Mouse (Mus musculus): ENCODE measurements around the gene Fyn. TPM values are rescaled to one million over a fixed set of nuclear protein-coding genes. Genes with fewer than 3 reads are reported as not detected.
A peak's percentile ranks its signal among the peaks of the same experiment; 100 is the strongest.

The Fyn gene
- polyA plus RNA-seq, 1 experiment from 2014 or later = 44.3 TPM

DNA sequence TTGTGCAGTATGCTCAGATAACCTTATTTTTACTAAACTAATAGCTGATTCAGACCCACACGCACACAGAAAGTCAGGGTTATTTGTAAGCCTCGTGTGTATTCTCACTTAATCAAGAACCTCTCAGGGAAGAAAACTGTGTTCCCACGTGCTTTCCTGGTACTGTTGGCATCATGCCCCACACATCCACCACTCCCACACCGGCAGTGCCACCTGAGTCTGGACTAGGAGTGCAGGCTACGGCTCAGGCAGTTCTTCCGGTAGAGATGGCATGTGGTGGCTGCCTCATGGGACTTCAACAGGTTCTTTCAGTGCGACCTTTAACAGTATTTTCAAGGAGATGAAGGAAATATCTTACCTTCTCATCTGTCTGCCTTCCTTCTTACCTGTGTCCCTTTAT lies 104.3 kb downstream of the Fyn start:
- 87% methylated on average over 7 of the region's 7 CpGs for WGBS
- no peak for ATAC-seq (ENCODE audit: low FRiP score)

DNA sequence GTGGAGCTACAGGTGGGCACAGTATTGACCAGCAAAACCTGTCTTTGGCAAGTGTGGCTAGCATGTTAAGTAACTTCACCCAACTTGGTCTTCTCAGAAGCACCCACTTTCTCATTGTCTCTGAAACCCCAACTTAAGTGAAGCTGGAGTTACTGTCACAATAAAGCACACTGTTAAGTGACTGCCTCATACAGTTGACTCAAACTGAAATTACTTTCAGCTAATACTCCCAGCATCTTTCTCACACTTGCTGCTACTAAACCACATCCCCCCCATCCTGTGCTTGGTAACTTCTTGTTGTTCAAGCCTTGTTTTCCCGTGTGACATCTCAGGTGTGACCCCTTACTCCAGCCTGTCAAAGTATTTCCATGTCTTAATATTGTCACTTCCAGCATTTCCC lies 110.7 kb downstream of the Fyn start:
- ATAC-seq (ENCODE audit: low FRiP score) = no peak
- no peak overlapping the region for H3K4me3 ChIP-seq (ENCODE audit: low read depth, low read length)
- H3K4me2 ChIP-seq = no peak overlapping the region
- no peak overlapping the region for H3K27ac ChIP-seq (ENCODE audit: low read depth, low read length)
- no peak for DNase-seq (ENCODE audit: low spot score, missing footprints)
- WGBS = 90% methylated on average over 1 of the region's 1 CpGs
- peaks cover 2% of the 10 kb centered on the region; the same call in 1 of the 2 replicates for H3K36me3 ChIP-seq (ENCODE audit: control insufficient read depth, insufficient read depth, low read length)
- no peaks in the 10 kb centered on the region for H3K27me3 ChIP-seq (ENCODE audit: control insufficient read depth, insufficient read depth, low read length)
- H3K9me3 ChIP-seq (ENCODE audit: control insufficient read depth, low read length) = peaks cover 3% of the 10 kb centered on the region; the same call in 1 of the 2 replicates
- peaks cover 4% of the 10 kb centered on the region; the same call in 1 of the 2 replicates for H3K4me1 ChIP-seq (ENCODE audit: control insufficient read depth, insufficient read depth, low read length)
- no peak overlapping the region for H3K9ac ChIP-seq (ENCODE audit: low read length)

More for the DNA sequence above, 104.3 kb downstream of the Fyn start:
- H3K27me3 ChIP-seq (ENCODE audit: control insufficient read depth, insufficient read depth, low read length) = no peaks in the 10 kb centered on the region
- no peaks in the 10 kb centered on the region for H3K4me1 ChIP-seq (ENCODE audit: control insufficient read depth, insufficient read depth, low read length)
- H3K27ac ChIP-seq (ENCODE audit: low read depth, low read length) = no peak overlapping the region
- H3K9ac ChIP-seq (ENCODE audit: low read length) = no peak overlapping the region
- H3K4me3 ChIP-seq (ENCODE audit: low read depth, low read length) = no peak overlapping the region
- H3K9me3 ChIP-seq (ENCODE audit: control insufficient read depth, low read length) = no peaks in the 10 kb centered on the region
- no peak for DNase-seq (ENCODE audit: low spot score, missing footprints)
- no peak overlapping the region for H3K4me2 ChIP-seq
- no peaks in the 10 kb centered on the region for H3K36me3 ChIP-seq (ENCODE audit: control insufficient read depth, insufficient read depth, low read length)

DNA sequence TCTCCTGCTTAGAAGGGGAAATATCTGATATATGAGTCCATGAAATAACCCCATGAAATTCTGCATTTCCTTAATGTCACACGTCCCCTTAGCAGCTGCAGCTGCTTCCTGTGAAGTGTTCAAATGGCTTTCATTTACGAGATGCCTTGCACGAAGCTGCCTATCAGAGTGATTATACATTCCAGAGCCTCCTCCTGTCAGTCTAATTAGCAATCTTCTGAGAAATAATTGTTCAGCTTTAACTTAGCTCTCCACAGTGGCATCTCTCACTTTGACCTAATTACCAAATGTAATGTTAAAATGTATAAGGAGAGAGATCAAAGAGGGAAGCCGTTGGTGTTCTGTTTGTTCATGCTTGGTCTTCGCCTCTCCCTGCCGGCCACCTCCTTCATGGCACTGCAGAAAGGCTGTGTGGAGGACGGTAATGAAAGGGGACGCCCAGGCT lies 115.7 kb downstream of the Fyn start:
- 25% methylated on average over 8 of the region's 8 CpGs for WGBS
- no peak overlapping the region for H3K9ac ChIP-seq (ENCODE audit: low read length)
- H3K4me1 ChIP-seq (ENCODE audit: control insufficient read depth, insufficient read depth, low read length) = peaks cover 15% of the 10 kb centered on the region
- peaks cover 3% of the 10 kb centered on the region; the same call in 1 of the 2 replicates for H3K9me3 ChIP-seq (ENCODE audit: control insufficient read depth, low read length)
- H3K4me3 ChIP-seq (ENCODE audit: low read depth, low read length) = no peak overlapping the region
- H3K27ac ChIP-seq (ENCODE audit: low read depth, low read length) = peak overlapping the region; percentile 35
- peaks cover 2% of the 10 kb centered on the region; the same call in 1 of the 2 replicates for H3K36me3 ChIP-seq (ENCODE audit: control insufficient read depth, insufficient read depth, low read length)
- no peak for DNase-seq (ENCODE audit: low spot score, missing footprints)
- ATAC-seq (ENCODE audit: low FRiP score) = no peak
- H3K27me3 ChIP-seq (ENCODE audit: control insufficient read depth, insufficient read depth, low read length) = no peaks in the 10 kb centered on the region
- no peak overlapping the region for H3K4me2 ChIP-seq

DNA sequence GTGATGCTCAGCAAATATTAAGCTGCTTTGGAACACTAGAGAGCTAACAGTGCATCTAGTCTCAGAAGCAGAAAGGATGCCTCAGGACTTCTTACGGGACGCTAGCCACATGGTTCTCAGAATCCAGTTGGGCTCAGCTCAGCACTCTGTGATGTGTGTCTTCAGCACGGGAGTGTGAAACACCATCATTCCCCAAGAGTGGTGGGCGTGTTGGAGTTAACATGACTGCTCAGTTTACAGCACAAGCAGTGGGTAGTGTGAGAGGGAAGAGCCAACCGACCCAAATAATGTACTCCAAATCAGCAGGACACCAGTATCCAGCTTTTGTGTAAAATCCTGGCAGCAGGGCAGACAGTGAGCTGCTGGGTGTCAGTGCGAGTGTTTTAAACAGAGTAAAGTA lies 116.2 kb downstream of the Fyn start:
- H3K4me3 ChIP-seq (ENCODE audit: low read depth, low read length) = no peak overlapping the region
- no peaks in the 10 kb centered on the region for H3K27me3 ChIP-seq (ENCODE audit: control insufficient read depth, insufficient read depth, low read length)
- H3K9me3 ChIP-seq (ENCODE audit: control insufficient read depth, low read length) = peaks cover 3% of the 10 kb centered on the region; the same call in 1 of the 2 replicates
- no peak overlapping the region; the same call in 1 of the 2 replicates for H3K27ac ChIP-seq (ENCODE audit: low read depth, low read length)
- no peak overlapping the region for H3K4me2 ChIP-seq
- peaks cover 15% of the 10 kb centered on the region for H3K4me1 ChIP-seq (ENCODE audit: control insufficient read depth, insufficient read depth, low read length)
- H3K36me3 ChIP-seq (ENCODE audit: control insufficient read depth, insufficient read depth, low read length) = peaks cover 2% of the 10 kb centered on the region; the same call in 1 of the 2 replicates
- no peak for ATAC-seq (ENCODE audit: low FRiP score)
- WGBS = 49% methylated on average over 6 of the region's 6 CpGs
- no peak for DNase-seq (ENCODE audit: low spot score, missing footprints)
- H3K9ac ChIP-seq (ENCODE audit: low read length) = no peak overlapping the region

DNA sequence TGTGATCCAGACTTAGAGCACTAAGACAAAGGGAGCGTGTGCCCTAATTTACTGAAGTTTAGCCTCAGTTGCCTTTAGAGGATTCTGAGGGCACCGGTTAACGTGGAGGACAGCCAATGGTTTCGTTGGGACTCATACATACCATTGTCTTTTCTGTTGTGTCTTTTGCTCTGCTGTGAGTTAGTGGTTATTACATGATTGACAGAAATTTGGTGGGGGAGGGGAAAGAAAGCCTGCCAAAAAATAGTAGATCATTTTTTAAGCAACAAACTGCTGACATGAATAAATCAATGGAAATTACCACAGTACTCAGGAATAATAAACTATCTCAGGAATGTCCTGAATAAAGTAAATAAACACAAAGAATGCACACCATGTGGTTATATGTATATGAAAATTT lies 117.3 kb downstream of the Fyn start:
- H3K27ac ChIP-seq (ENCODE audit: low read depth, low read length) = no peak overlapping the region
- H3K9ac ChIP-seq (ENCODE audit: low read length) = no peak overlapping the region
- H3K4me3 ChIP-seq (ENCODE audit: low read depth, low read length) = no peak overlapping the region
- no peak for ATAC-seq (ENCODE audit: low FRiP score)
- H3K36me3 ChIP-seq (ENCODE audit: control insufficient read depth, insufficient read depth, low read length) = peaks cover 2% of the 10 kb centered on the region; the same call in 1 of the 2 replicates
- peaks cover 3% of the 10 kb centered on the region; the same call in 1 of the 2 replicates for H3K9me3 ChIP-seq (ENCODE audit: control insufficient read depth, low read length)
- no peak overlapping the region for H3K4me2 ChIP-seq
- DNase-seq (ENCODE audit: low spot score, missing footprints) = no peak
- H3K27me3 ChIP-seq (ENCODE audit: control insufficient read depth, insufficient read depth, low read length) = no peaks in the 10 kb centered on the region
- peaks cover 15% of the 10 kb centered on the region for H3K4me1 ChIP-seq (ENCODE audit: control insufficient read depth, insufficient read depth, low read length)
- 89% methylated on average over 4 of the region's 4 CpGs for WGBS

DNA sequence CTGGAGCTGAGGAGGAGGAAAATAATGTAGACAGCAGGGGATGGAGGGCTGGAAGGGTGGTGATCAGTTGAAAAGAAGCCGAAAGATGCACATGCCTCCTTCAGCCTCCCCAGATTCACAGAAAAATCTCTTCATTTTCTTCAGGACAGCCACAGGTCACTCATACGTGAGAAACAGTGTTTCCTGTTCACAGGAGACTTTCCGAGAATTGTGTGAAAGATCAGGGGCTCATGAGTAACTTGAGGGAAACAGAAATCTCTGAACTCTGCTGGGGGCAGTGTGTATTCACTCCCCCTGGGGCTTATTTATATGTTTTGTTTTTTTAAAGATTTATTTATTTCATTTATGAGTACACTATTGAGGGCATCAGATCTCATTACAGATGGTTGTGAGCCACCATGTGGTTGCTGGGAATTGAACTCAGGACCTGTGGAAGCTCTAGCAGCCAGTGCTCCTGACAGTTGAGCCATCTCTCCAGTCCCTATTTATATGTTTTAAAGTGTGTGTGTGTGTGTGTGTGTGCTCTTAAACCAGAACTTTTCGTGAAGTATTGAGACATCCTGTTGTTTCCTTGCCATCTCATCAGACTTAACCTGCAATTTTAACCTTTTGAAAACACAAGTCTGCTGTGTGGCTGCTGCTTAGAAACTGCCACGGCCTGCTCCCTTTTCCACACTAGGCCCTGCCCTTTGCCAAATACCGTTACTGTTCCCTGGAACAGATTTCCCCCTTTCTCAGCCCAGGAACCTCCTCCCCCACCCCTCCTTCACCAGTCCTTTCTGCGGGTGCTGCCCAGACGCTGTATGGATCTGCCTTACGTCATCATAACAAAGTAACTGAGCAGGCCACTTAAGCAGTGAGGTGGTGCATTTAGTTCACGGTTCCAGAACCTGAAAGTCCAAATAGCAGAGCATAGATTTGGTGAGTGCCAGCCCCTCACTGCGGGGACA lies 118.1 kb downstream of the Fyn start:
- Histone ChIP-seq H3K9ac (ENCODE audit: low read length) (no peak overlapping the region), H3K4me3 (ENCODE audit: low read depth, low read length) (no peak overlapping the region), H3K27me3 (ENCODE audit: control insufficient read depth, insufficient read depth, low read length) (no peaks in the 10 kb centered on the region), H3K9me3 (ENCODE audit: control insufficient read depth, low read length) (peaks cover 3% of the 10 kb centered on the region; the same call in 1 of the 2 replicates), H3K27ac (ENCODE audit: low read depth, low read length) (no peak overlapping the region), H3K36me3 (ENCODE audit: control insufficient read depth, insufficient read depth, low read length) (peaks cover 2% of the 10 kb centered on the region; the same call in 1 of the 2 replicates), H3K4me1 (ENCODE audit: control insufficient read depth, insufficient read depth, low read length) (peaks cover 13% of the 10 kb centered on the region), H3K4me2 (no peak overlapping the region)
- 56% methylated on average over 11 of the region's 11 CpGs for WGBS
- DNase-seq (ENCODE audit: low spot score, missing footprints) (no peak), ATAC-seq (ENCODE audit: low FRiP score) (peak; percentile 14; the same call in 1 of the 2 replicates)

DNA sequence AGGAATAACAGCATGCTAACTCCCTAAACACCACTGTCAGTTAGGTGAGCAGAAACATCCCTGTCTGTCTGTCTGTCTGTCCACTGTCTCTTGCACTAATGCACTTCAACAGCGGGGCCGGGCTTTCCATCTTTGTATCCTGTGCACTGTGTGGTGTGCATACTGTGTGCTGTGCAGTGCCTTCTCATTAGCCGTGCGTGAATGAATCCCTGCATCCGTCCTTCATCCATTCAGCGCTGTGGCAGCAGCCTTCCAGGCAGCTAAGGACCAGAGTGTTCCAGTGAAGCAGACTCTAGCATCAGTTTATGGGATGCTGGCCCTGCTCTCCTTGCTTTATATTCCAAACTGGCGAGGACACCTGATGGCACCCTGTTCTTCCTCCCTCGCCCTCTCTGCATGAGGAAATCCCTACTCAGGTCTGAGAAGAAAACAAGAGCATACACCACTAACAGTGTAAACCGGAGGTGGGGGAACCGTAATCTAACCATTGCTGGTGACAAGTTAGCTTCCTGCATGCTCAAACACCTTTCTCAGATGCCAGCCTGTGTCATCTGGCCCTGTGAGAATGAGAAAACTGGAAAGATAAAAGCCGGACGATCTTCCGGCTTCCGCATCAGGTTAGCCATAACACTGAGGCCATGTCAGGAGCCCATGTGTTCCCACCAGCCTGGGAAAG lies 119.2 kb downstream of the Fyn start:
- no peak overlapping the region for H3K27ac ChIP-seq (ENCODE audit: low read depth, low read length)
- peaks cover 13% of the 10 kb centered on the region for H3K4me1 ChIP-seq (ENCODE audit: control insufficient read depth, insufficient read depth, low read length)

DNA sequence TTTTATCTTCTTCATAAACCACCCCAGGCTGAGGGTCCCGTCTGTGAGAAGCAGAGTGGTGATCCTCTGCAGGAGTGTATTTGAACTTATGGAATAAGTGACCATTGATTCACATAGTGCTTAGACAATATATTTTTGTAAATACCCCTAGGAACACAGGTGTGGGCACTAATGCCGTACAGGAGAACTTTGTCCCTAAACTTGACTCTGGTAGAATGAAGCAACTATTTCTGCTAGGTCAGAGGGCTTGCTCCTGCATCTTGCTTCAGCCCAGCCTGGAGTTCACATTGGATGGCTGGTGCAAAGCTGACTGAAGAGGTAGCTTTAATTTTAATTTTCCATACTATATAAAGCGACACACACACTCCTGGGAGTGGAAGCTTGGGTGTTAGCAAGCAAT lies 119.9 kb downstream of the Fyn start:
- Histone ChIP-seq H3K4me1 (ENCODE audit: control insufficient read depth, insufficient read depth, low read length) (peaks cover 13% of the 10 kb centered on the region), H3K27ac (ENCODE audit: low read depth, low read length) (no peak overlapping the region), H3K4me2 (no peak overlapping the region), H3K4me3 (ENCODE audit: low read depth, low read length) (no peak overlapping the region), H3K36me3 (ENCODE audit: control insufficient read depth, insufficient read depth, low read length) (no peaks in the 10 kb centered on the region), H3K9ac (ENCODE audit: low read length) (no peak overlapping the region), H3K9me3 (ENCODE audit: control insufficient read depth, low read length) (no peaks in the 10 kb centered on the region), H3K27me3 (ENCODE audit: control insufficient read depth, insufficient read depth, low read length) (no peaks in the 10 kb centered on the region)
- no peak for ATAC-seq (ENCODE audit: low FRiP score)
- DNase-seq (ENCODE audit: low spot score, missing footprints) = no peak
- WGBS = 78% methylated on average over 3 of the region's 3 CpGs

More for the DNA sequence above, 119.2 kb downstream of the Fyn start:
- 77% methylated on average over 14 of the region's 14 CpGs for WGBS
- no peak for ATAC-seq (ENCODE audit: low FRiP score)
- Histone ChIP-seq H3K27me3 (ENCODE audit: control insufficient read depth, insufficient read depth, low read length) (no peaks in the 10 kb centered on the region), H3K36me3 (ENCODE audit: control insufficient read depth, insufficient read depth, low read length) (no peaks in the 10 kb centered on the region; the same call in 1 of the 2 replicates), H3K4me3 (ENCODE audit: low read depth, low read length) (no peak overlapping the region), H3K4me2 (no peak overlapping the region), H3K9ac (ENCODE audit: low read length) (no peak overlapping the region), H3K9me3 (ENCODE audit: control insufficient read depth, low read length) (peaks cover 3% of the 10 kb centered on the region; the same call in 1 of the 2 replicates)
- no peak for DNase-seq (ENCODE audit: low spot score, missing footprints)

Measured in midbrain, embryonic 11.5 days (tissue).